Mouse (Mus musculus) embryonic facial prominence, embryonic 10.5 days (tissue): Measurements from ENCODE around the gene Ifnlr1. TPM values are rescaled to one million over a fixed set of nuclear protein-coding genes. Genes with fewer than 3 reads are reported as not detected.

Experiments
- polyA plus RNA-seq: library from polyadenylated mRNA; unstranded; fragments of >200 nt; fragmentation: Nextera tagmentation; extraction: Ambion mirVana; gene quantifications from 2 replicates; pipeline ENCODE4 v1.2.1, GENCODE M21; 2016

The Ifnlr1 gene
- polyA plus RNA-seq, 1 experiment from 2014 or later, result 1.0 TPM

Other genes with a start within 250 kb of the Ifnlr1 start
- gene Stpg1, start 191.5 kb upstream of the Ifnlr1 start, polyA plus RNA-seq, result 0.18 and 0.37 TPM in 2 replicates
- gene Nipal3, start 191.2 kb upstream of the Ifnlr1 start, polyA plus RNA-seq, result 3.2 and 3.7 TPM in 2 replicates
- 7.6 and 9.6 TPM in 2 replicates for gene Grhl3, start 112.7 kb upstream of the Ifnlr1 start, polyA plus RNA-seq
- gene Il22ra1, start 41.9 kb downstream of the Ifnlr1 start, polyA plus RNA-seq, result 0.07 TPM in 1 of 2 replicates, not detected in the other
- not detected in 2 replicates for gene Myom3, start 73.4 kb downstream of the Ifnlr1 start, polyA plus RNA-seq
- 377 and 383 TPM in 2 replicates for gene Srsf10, start 169.5 kb downstream of the Ifnlr1 start, polyA plus RNA-seq
- gene Pnrc2, start 187.6 kb downstream of the Ifnlr1 start, polyA plus RNA-seq, result 177 and 186 TPM in 2 replicates
- gene Cnr2, start 209.1 kb downstream of the Ifnlr1 start, polyA plus RNA-seq, result 0.15 and 0.43 TPM in 2 replicates
- 45.4 and 46.8 TPM in 2 replicates for gene Fuca1, start 234.4 kb downstream of the Ifnlr1 start, polyA plus RNA-seq